Comparison of ENCODE assay signal across 11 mouse cellular contexts in genomic region chr11:5289826-5290580, GRCm38 (mm10). TPM values are rescaled to one million over a fixed set of nuclear protein-coding genes. Genes with fewer than 3 reads are reported as not detected.
DNase-seq lines count a peak whose midpoint lies in the region; ATAC-seq and TF ChIP-seq lines count a peak whose summit lies in the region.
"Had no signal": no experiment of that assay in that cellular context is flagged by ENCODE, and none has a peak within 500 bp of the region (broad histone marks: within the 10 kb centered on the region; RNA-seq: fewer than 3 reads in every experiment).

No protein-coding gene starts in this region.

- intact Hi-C loops in heart, postnatal 25 days (cut with DNase I): loop anchor here (1.0 to 5.0 kb wide), 5 partner anchors 108 to 402 kb away; no protein-coding TSS in a partner anchor

- ATAC-seq in lung, embryonic 14.5 days (ENCODE audit: insufficient read depth): no peak
- ATAC-seq: inflammation-experienced regulatory T-cells, adult 6 months had no signal

- no peak overlapping the region for H3K9ac ChIP-seq in lung, embryonic 14.5 days
- H3K9ac ChIP-seq: limb, embryonic 12.5 days; liver, embryonic 14.5 days; stomach, embryonic 15.5 days had no signal

- H3K36me3 ChIP-seq in lung, embryonic 14.5 days (ENCODE audit: insufficient read depth): peaks cover 41% of the 10 kb centered on the region

- TF ChIP-seq CTCF in lung, embryonic 14.5 days (IDR thresholded peaks at IDR 0.05; ENCODE audit: low read depth): no peak
- TF ChIP-seq CTCF in layer of hippocampus, adult 2 months (conservative IDR thresholded peaks at IDR 0.05): no peak

- no peak overlapping the region for H3K4me3 ChIP-seq in lung, embryonic 14.5 days (ENCODE audit: low read depth, low read length)
- H3K4me3 ChIP-seq in layer of hippocampus, adult 2 months: no peak overlapping the region
- H3K4me3 ChIP-seq: limb, embryonic 12.5 days; stomach, embryonic 15.5 days had no signal

- H3K27ac ChIP-seq in lung, embryonic 14.5 days (ENCODE audit: low read depth): no peak overlapping the region
- H3K27ac ChIP-seq in layer of hippocampus, adult 2 months: no peak overlapping the region; the same call in 1 of the 2 replicates
- H3K27ac ChIP-seq: limb, embryonic 12.5 days; liver, embryonic 14.5 days; stomach, embryonic 15.5 days had no signal

- 66% methylated on average over 4 of the region's 4 CpGs for WGBS in lung, embryonic 14.5 days

- H3K4me1 ChIP-seq in lung, embryonic 14.5 days (ENCODE audit: insufficient read depth): no peaks in the 10 kb centered on the region
- H3K4me1 ChIP-seq: limb, embryonic 12.5 days; stomach, embryonic 15.5 days had no signal

- no peak overlapping the region for H3K4me2 ChIP-seq in lung, embryonic 14.5 days
- H3K4me2 ChIP-seq: limb, embryonic 12.5 days; stomach, embryonic 15.5 days had no signal

- peak; percentile 32 for DNase-seq in heart, postnatal 4 days
- DNase-seq in heart, postnatal 25 days (ENCODE audit: low spot score): no peak
- DNase-seq in lung, embryonic 14.5 days: peak; percentile 61
- DNase-seq in lung, adult 18-20 months: no peak
- DNase-seq in MN1 (ENCODE audit: low spot score): peak; percentile 16
- DNase-seq in brain, adult 2 months (ENCODE audit: low read depth, low spot score): peak; percentile 50
- DNase-seq in layer of hippocampus, adult 2 months (ENCODE audit: low spot score in 2 of 2): no peak

- H3K9me3 ChIP-seq in lung, embryonic 14.5 days (ENCODE audit: low read depth, low read length): no peaks in the 10 kb centered on the region
- H3K9me3 ChIP-seq: limb, embryonic 12.5 days; stomach, embryonic 15.5 days had no signal

- H3K27me3 ChIP-seq in lung, embryonic 14.5 days (ENCODE audit: insufficient read depth, low read length): no peaks in the 10 kb centered on the region
- H3K27me3 ChIP-seq: limb, embryonic 12.5 days; stomach, embryonic 15.5 days had no signal

RNA-seq across cellular contexts. Expression of gene Kremen1, which starts 28.6 kb away (rescaled TPM):
- total RNA-seq in heart, postnatal 4 days (2021): 10 to 100 TPM; 75.7 to 76.7 TPM
- 10 to 100 TPM; 72.5 to 78.8 TPM for total RNA-seq in heart, postnatal 25 days (2021)
- 12.5 and 14.5 TPM in 2 replicates for polyA plus RNA-seq in lung, embryonic 14.5 days (2014; fragmentation: Nextera tagmentation; extraction: Ambion mirVana)
- 10 to 100 TPM; 14.7 to 14.8 TPM for total RNA-seq in layer of hippocampus, adult 2 months (2021)

Comparison
In these comparisons a context has a peak if more than half of its experiments do, and no peak if none do; other contexts are left out.
1. DNase-seq: peak in heart, postnatal 4 days (single experiment), lung, embryonic 14.5 days (single experiment), MN1 (single experiment) and brain, adult 2 months (single experiment); none in heart, postnatal 25 days (single experiment), lung, adult 18-20 months (0 of 2) and layer of hippocampus, adult 2 months (0 of 2).
2. RNA of gene Kremen1, which starts 28.6 kb away (total RNA-seq): 72.5 to 78.8 TPM in heart, postnatal 25 days and 75.7 to 76.7 TPM in heart, postnatal 4 days; 14.7 to 14.8 TPM in layer of hippocampus, adult 2 months; every median in the first group is over 4 times any median in the second.